Mouse (Mus musculus) embryonic facial prominence, embryonic 14.5 days (tissue): ENCODE results near the gene Prkch. TPM values are rescaled to one million over a fixed set of nuclear protein-coding genes. Genes with fewer than 3 reads are reported as not detected.
"Not testable (repeated sequence)": the region's sequence is repeated elsewhere in the genome, so short reads cannot be mapped to it uniquely, and the experiment has no call there.

Experiments
- ATAC-seq: fragments of 200-750 bp; cut with Nextera tagmentation; 2 replicates; pipeline ENCODE4 v1.8.0; 2017; ENCODE audit warnings: low read depth, moderate number of reproducible peaks, moderate TSS enrichment
- DNase-seq: peaks from one replicate; pipeline ENCODE4 v3.0.0-alpha.2; 2015; ENCODE audit warnings: low spot score
- H3K27ac ChIP-seq: fragments of 300-500 bp; sonication (generic); replicated peaks from 2 replicates; pipeline ENCODE4 v1.5.1; 2014; ENCODE audit warnings: low read depth, mild to moderate bottlenecking, low read length, moderate library complexity
- H3K27me3 ChIP-seq: fragments of 300-500 bp; sonication (generic); replicated peaks from 2 replicates; pipeline ENCODE4 v1.6.1; 2014; ENCODE audit warnings: low read length; ENCODE audit not compliant: control insufficient read depth, insufficient read depth
- H3K36me3 ChIP-seq: fragments of 300-500 bp; sonication (generic); 2 replicates; pipeline ENCODE4 v1.6.1; 2014; ENCODE audit warnings: low read length, mixed read lengths; ENCODE audit not compliant: control insufficient read depth, insufficient read depth
- H3K4me1 ChIP-seq: fragments of 300-500 bp; sonication (generic); 2 replicates; pipeline ENCODE4 v1.6.1; 2014; ENCODE audit warnings: antibody characterized with exemption, low read length; ENCODE audit not compliant: control insufficient read depth, insufficient read depth
- H3K4me2 ChIP-seq: fragments of 300-500 bp; sonication (generic); 2 replicates; pipeline ENCODE4 v1.6.1; 2014; ENCODE audit warnings: low read depth, mild to moderate bottlenecking, low read length, moderate library complexity, mixed read lengths
- H3K4me3 ChIP-seq: fragments of 300-500 bp; sonication (generic); 2 replicates; pipeline ENCODE4 v1.5.1; 2014; ENCODE audit warnings: low read depth, mild to moderate bottlenecking, low read length
- H3K9ac ChIP-seq: fragments of 300-500 bp; sonication (generic); 2 replicates; pipeline ENCODE4 v1.6.1; 2014; ENCODE audit warnings: low read depth, mild to moderate bottlenecking, low read length, moderate library complexity, mixed read lengths
- H3K9me3 ChIP-seq: fragments of 300-500 bp; sonication (generic); 2 replicates; pipeline ENCODE4 v1.6.1; 2016; ENCODE audit warnings: low read length; ENCODE audit not compliant: control insufficient read depth
- WGBS: fragments of 180-500 bp; shearing (Covaris S2); extraction: QIAGEN DNeasy Blood & Tissue Kit; methylation state at CpG from one replicate; pipeline ENCODE4 v1.1.7; 2014; 5-methylcytosine and 5-hydroxymethylcytosine counted together
- polyA plus RNA-seq: library from polyadenylated mRNA; unstranded; fragments of >200 nt; fragmentation: Nextera tagmentation; extraction: Ambion mirVana; gene quantifications from 2 replicates; pipeline ENCODE4 v1.2.1, GENCODE M21; 2014

The Prkch gene
- polyA plus RNA-seq, 1 experiment from 2014 or later: 13.6 TPM

- peak within 1 kb of the TSS; percentile 74 for H3K4me2 ChIP-seq
- H3K27ac ChIP-seq: peak within 1 kb of the TSS; percentile 72
- no peaks in the 10 kb centered on the region for H3K9me3 ChIP-seq
- 5% methylated on average over 8 of the region's 61 CpGs for WGBS
- peak within 1 kb of the TSS; percentile 75 for H3K9ac ChIP-seq
- H3K27me3 ChIP-seq: peaks cover 46% of the 10 kb centered on the region
- DNase-seq (no peak), ATAC-seq (peak; percentile 78)
- 0 out of 2 replicates have a peak, but pooled peaks cover 8% of the 10 kb centered on the region for H3K4me1 ChIP-seq
- H3K4me3 ChIP-seq: peak within 1 kb of the TSS; percentile 61
- H3K36me3 ChIP-seq: no peaks in the 10 kb centered on the region
Measured at GRCm38 (mm10) chr12:73546086-73546711, 38.4 kb upstream of the Prkch start, which contains the start of gene Tmem30b. TSS of gene Tmem30b (minus strand) at chr12:73546392.

- Histone ChIP-seq H3K9ac (no peak overlapping the region), H3K27me3 (peaks cover 46% of the 10 kb centered on the region), H3K9me3 (no peaks in the 10 kb centered on the region), H3K4me1 (0 out of 2 replicates have a peak, but pooled peaks cover 8% of the 10 kb centered on the region), H3K36me3 (no peaks in the 10 kb centered on the region), H3K4me2 (no peak overlapping the region), H3K4me3 (no peak overlapping the region), H3K27ac (no peak overlapping the region)
- DNase-seq (no peak), ATAC-seq (no peak)
- 41% methylated on average over 10 of the region's 10 CpGs for WGBS
Measured at GRCm38 (mm10) chr12:73547646-73548045, 37.0 kb upstream of the Prkch start.

GRCm38 (mm10) chr12:73548259-73548658, 36.3 kb upstream of the Prkch start:
- 0 out of 2 replicates have a peak, but pooled peaks cover 8% of the 10 kb centered on the region for H3K4me1 ChIP-seq
- H3K9me3 ChIP-seq: no peaks in the 10 kb centered on the region
- no peak overlapping the region for H3K27ac ChIP-seq
- H3K27me3 ChIP-seq: peaks cover 46% of the 10 kb centered on the region
- no peaks in the 10 kb centered on the region for H3K36me3 ChIP-seq
- DNase-seq (no peak), ATAC-seq (no peak)
- no peak overlapping the region for H3K9ac ChIP-seq
- no peak overlapping the region for H3K4me3 ChIP-seq
- no peak overlapping the region for H3K4me2 ChIP-seq
- WGBS: 83% methylated on average over 8 of the region's 8 CpGs

DNA sequence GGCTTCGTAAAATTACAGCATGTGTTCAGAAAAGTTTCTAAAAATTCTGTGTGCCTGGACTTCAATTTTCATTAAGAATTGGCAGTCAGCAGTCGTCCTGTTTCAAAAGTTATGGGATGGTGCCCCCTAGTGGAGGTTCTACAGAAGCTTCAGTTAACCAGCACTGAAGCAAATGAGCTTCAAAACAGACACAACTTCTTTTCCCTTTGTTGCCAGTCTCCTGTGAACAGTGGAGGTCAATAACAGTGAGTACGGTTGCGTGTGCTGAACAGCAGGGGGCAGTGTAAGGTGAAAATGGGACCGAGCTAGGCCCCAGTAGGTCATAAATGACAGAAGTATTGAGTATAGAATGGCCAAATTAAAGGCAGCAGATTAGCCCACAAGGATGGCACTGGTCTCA, 30.4 kb upstream of the Prkch start:
- H3K9ac ChIP-seq: no peak overlapping the region
- DNase-seq (peak; percentile 89), ATAC-seq (peak; percentile 81)
- H3K36me3 ChIP-seq: no peaks in the 10 kb centered on the region
- H3K27me3 ChIP-seq: peaks cover 5% of the 10 kb centered on the region; the same call in 1 of the 2 replicates
- 3% methylated on average over 5 of the region's 5 CpGs for WGBS
- no peaks in the 10 kb centered on the region for H3K9me3 ChIP-seq
- H3K4me3 ChIP-seq: no peak overlapping the region
- H3K27ac ChIP-seq: no peak overlapping the region
- no peak overlapping the region for H3K4me2 ChIP-seq
- no peaks in the 10 kb centered on the region for H3K4me1 ChIP-seq

DNA sequence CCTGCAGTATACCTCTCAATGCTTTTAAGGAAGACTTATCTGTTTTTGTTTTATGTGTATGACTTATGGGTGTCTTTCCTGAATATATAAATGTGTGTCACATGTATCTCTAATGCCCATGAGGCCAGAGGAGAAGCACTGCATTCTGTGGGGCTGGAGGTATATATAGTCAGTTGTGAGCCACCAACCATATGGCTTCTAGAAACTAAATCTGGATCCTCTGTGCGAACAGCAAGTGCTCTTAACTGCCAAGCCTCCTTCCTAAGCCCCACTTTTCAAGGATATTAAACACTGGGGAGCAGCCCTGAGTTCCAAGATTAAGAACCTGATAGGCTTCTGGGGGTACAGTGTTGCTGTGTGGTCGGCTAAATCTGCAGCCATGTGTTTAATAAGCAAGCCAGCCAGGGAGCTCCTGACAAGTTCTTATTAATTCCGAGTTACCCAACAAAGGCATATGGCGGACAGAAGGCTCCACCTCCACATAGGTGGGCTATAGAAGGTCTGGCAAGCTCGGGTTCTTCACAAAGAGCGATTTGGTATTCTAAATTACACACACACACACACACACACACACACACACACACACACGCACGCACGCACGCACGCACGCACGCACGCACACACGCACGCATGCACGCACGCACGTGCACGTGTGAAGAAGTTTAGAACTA, 25.9 kb upstream of the Prkch start:
- 85% methylated on average over 20 of the region's 20 CpGs for WGBS
- no peaks in the 10 kb centered on the region for H3K9me3 ChIP-seq
- no peaks in the 10 kb centered on the region for H3K36me3 ChIP-seq
- H3K4me1 ChIP-seq: no peaks in the 10 kb centered on the region
- no peak overlapping the region for H3K9ac ChIP-seq
- H3K4me3 ChIP-seq: no peak overlapping the region
- H3K27ac ChIP-seq: no peak overlapping the region
- DNase-seq: no peak
- H3K27me3 ChIP-seq: no peaks in the 10 kb centered on the region
- no peak overlapping the region for H3K4me2 ChIP-seq
- ATAC-seq: no peak

DNA sequence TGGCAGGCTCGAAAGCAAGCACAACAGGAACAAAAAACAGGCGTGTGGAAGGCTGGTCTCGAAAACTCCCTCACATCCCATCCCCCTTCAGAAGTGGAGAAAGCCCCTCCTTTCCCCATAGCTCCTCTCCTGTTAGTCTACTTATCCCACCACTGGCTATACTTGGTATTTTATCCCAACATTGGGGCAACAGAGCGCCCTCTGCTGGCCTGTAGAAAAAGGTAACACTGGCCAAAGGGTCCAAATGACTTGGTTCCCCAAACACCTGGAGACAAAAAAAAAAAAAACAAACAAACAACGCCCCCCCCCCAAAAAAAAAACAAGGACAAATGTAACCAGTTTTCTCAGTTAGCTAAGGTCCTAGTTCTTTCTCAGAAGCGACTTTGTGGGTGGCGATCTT, 24.5 kb upstream of the Prkch start:
- no peaks in the 10 kb centered on the region for H3K36me3 ChIP-seq
- H3K4me1 ChIP-seq: no peaks in the 10 kb centered on the region
- H3K27me3 ChIP-seq: no peaks in the 10 kb centered on the region
- H3K4me2 ChIP-seq: no peak overlapping the region
- no peak for ATAC-seq
- no peak overlapping the region for H3K27ac ChIP-seq
- no peak overlapping the region for H3K9ac ChIP-seq
- no peak overlapping the region for H3K4me3 ChIP-seq
- 50% methylated on average over 7 of the region's 7 CpGs for WGBS
- DNase-seq: no peak
- no peaks in the 10 kb centered on the region for H3K9me3 ChIP-seq

DNA sequence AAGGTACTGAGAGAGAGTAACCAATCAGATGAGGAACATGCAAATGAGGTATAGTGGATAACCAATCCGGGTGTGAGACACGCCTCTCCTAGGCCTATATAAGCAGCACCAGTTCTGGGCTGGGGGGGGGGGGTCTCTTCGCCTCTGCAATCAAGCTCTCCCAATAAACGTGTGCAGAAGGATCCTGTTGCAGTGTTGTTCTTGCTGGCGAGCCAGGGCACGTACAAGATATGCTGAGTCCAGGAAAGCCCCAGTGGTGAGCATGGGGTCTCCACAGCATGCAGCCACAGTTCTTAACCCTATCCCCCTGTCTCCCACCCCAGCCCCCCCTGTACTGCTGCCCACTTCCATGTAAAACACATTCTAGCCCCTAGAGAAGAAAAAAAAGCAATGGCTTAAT, 21.5 kb upstream of the Prkch start:
- H3K9me3 ChIP-seq, H3K27me3 ChIP-seq, DNase-seq, H3K4me1 ChIP-seq, H3K9ac ChIP-seq, H3K27ac ChIP-seq, H3K4me2 ChIP-seq, H3K4me3 ChIP-seq, ATAC-seq, H3K36me3 ChIP-seq: not testable (repeated sequence)
- 51% methylated on average over 6 of the region's 6 CpGs for WGBS

DNA sequence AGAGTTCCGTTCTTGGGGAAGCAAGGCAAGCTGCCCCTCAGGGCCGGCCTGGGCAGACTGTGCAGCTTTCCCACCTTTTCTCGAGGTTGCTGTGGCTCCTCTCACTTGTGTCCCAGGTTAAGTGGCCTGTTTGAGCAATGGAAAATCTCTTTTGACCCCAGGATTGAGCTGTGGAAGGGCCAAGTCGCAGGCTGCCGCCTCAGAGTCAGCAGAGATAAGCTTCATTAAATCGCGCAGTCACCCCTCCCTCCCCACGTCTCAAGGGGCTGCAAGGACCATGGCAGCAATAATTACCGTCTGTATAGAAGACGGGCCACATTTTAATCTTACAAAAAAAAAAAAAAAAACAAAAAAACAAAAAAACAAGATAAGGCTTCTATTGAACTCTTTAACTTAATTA, 20.4 kb upstream of the Prkch start:
- no peak for ATAC-seq

More for the DNA sequence above, 20.4 kb upstream of the Prkch start:
- Histone ChIP-seq H3K4me3 (no peak overlapping the region), H3K4me1 (no peaks in the 10 kb centered on the region), H3K9me3 (no peaks in the 10 kb centered on the region), H3K27me3 (no peaks in the 10 kb centered on the region), H3K36me3 (no peaks in the 10 kb centered on the region), H3K9ac (0 out of 2 replicates have a peak overlapping the region, but pooled peaks have one; percentile 16), H3K27ac (no peak overlapping the region), H3K4me2 (no peak overlapping the region)
- DNase-seq: no peak
- 13% methylated on average over 10 of the region's 10 CpGs for WGBS
